Mouse (Mus musculus) kidney, postnatal 0 days (tissue): ENCODE measurements at regions not wholly inside any gene's neighbourhood (a gene's known extent, or its start where the extent isn't known, plus 50 kb on each side); places are given as distances from the start of the nearest gene placed in this dataset.

Experiments
- ATAC-seq: fragments of 200-750 bp; cut with Nextera tagmentation; replicated peaks from 2 replicates; pipeline ENCODE4 v1.8.0; 2017; ENCODE audit warnings: low read depth, moderate number of reproducible peaks, moderate TSS enrichment, moderate library complexity; ENCODE audit not compliant: low FRiP score
- DNase-seq: peaks from one replicate; pipeline ENCODE4 v3.0.0-alpha.2; 2016; ENCODE audit warnings: low spot score
- H3K27ac ChIP-seq: fragments of 300-500 bp; sonication (generic); 2 replicates; pipeline ENCODE4 v1.5.1; 2014; ENCODE audit warnings: mild to moderate bottlenecking
- H3K27me3 ChIP-seq: fragments of 300-500 bp; sonication (generic); 2 replicates; pipeline ENCODE4 v1.6.1; 2014; ENCODE audit warnings: low read length, mixed read lengths; ENCODE audit not compliant: insufficient read depth
- H3K36me3 ChIP-seq: fragments of 300-500 bp; sonication (generic); 2 replicates; pipeline ENCODE4 v1.6.1; 2014; ENCODE audit warnings: low read length, mixed read lengths; ENCODE audit not compliant: insufficient read depth
- H3K4me1 ChIP-seq: fragments of 300-500 bp; sonication (generic); replicated peaks from 2 replicates; pipeline ENCODE4 v1.6.1; 2014; ENCODE audit warnings: antibody characterized with exemption, low read length, mixed read lengths; ENCODE audit not compliant: insufficient read depth
- H3K4me2 ChIP-seq: fragments of 300-500 bp; sonication (generic); 2 replicates; pipeline ENCODE4 v1.6.1; 2014; ENCODE audit warnings: mild to moderate bottlenecking, low read length, moderate library complexity, mixed read lengths
- H3K4me3 ChIP-seq: fragments of 300-500 bp; sonication (generic); replicated peaks from 2 replicates; pipeline ENCODE4 v1.5.1; 2014; ENCODE audit warnings: low read depth, low read length
- H3K9ac ChIP-seq: fragments of 300-500 bp; sonication (generic); 2 replicates; pipeline ENCODE4 v1.6.1; 2014; ENCODE audit warnings: low read depth, low read length
- H3K9me3 ChIP-seq: fragments of 300-500 bp; sonication (generic); replicated peaks from 2 replicates; pipeline ENCODE4 v1.6.1; 2016; ENCODE audit warnings: low read length, inconsistent platforms, mixed read lengths
- CTCF ChIP-seq: IDR thresholded peaks from 2 replicates; pipeline ENCODE4 v1.5.1; 2016; ENCODE audit warnings: antibody characterized with exemption, low read depth, mild to moderate bottlenecking, moderate library complexity
- WGBS: fragments of 180-500 bp; shearing (Covaris S2); extraction: QIAGEN DNeasy Blood & Tissue Kit; methylation state at CpG from one replicate; pipeline ENCODE4 v1.1.7; 2014; 5-methylcytosine and 5-hydroxymethylcytosine counted together

DNA sequence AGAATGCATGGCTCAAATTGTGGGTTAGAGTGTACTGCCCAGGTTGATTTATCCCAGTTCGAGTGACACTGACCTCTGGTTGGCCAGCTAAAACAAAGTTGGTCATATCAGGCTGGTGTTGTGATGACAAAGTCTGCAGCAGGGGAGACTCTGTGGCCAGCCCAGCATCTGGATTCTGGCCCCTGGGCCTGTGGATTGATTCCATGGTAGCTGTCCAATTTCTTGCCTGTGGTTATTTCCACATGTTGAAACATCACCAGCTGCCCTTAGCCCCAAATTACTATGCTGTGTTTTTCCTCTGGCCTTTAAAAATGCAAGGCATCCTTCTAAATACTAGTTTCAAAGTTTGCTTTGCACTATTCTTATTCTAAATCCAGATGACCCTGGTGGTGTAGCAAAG is 346.8 kb upstream of the Gm21798 start:
- WGBS = 56% methylated on average over 1 of the region's 1 CpGs
- no peak for TF ChIP-seq CTCF
- H3K27me3 ChIP-seq = no peaks in the 10 kb centered on the region
- no peaks in the 10 kb centered on the region for H3K36me3 ChIP-seq
- no peak overlapping the region for H3K27ac ChIP-seq
- ATAC-seq (no peak), DNase-seq (no peak)
- H3K4me2 ChIP-seq = no peak overlapping the region
- no peaks in the 10 kb centered on the region for H3K4me1 ChIP-seq
- no peaks in the 10 kb centered on the region for H3K9me3 ChIP-seq
- no peak overlapping the region for H3K9ac ChIP-seq
- no peak overlapping the region for H3K4me3 ChIP-seq

DNA sequence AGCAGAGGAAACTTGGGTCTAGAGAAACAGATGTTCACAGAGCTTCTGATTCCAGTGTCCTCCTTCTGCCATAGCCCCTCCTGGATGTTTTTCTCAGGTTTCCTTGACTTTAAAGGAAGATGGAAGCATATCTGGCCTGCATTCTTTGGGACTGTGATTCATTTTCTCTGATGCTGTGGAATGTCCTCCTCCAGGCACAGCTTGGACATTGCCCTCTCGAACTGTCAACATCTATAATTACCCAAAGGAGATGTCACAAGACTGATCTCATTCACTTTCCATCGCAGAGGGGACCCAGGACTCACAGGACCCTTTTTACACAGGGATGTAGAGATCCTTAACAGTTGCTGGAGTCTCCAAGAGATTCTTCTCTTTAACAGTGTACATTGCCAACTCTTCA is 345.9 kb upstream of the Gm21798 start:
- Histone ChIP-seq H3K27ac (no peak overlapping the region), H3K9ac (no peak overlapping the region), H3K36me3 (no peaks in the 10 kb centered on the region), H3K4me1 (no peaks in the 10 kb centered on the region), H3K9me3 (no peaks in the 10 kb centered on the region), H3K4me2 (no peak overlapping the region), H3K27me3 (no peaks in the 10 kb centered on the region), H3K4me3 (no peak overlapping the region)
- ATAC-seq (no peak), DNase-seq (peak; percentile 4)
- TF ChIP-seq CTCF = no peak
- 50% methylated on average over 2 of the region's 2 CpGs for WGBS

DNA sequence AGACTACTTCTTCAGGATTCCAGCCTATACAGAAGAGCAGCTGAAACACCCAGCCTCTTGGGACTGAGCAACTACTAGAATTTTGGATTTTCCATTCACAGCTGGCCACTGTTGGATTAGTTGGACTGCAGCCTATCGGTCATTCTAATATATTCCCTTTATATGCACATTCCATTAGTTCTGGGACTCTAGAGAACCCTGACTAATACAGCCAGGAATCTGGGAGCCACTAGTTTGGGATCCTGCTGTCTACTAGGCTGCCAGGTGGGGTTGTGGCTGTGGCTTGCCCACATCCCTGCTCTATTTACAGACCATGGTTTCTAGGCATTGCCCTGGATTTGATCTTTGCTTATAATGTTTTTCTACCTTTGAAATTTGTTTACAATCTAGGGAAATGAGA is 343.3 kb upstream of the Gm21798 start:
- Histone ChIP-seq H3K4me2 (no peak overlapping the region), H3K9me3 (no peaks in the 10 kb centered on the region), H3K9ac (no peak overlapping the region), H3K36me3 (no peaks in the 10 kb centered on the region), H3K4me3 (no peak overlapping the region), H3K27ac (no peak overlapping the region), H3K27me3 (no peaks in the 10 kb centered on the region), H3K4me1 (no peaks in the 10 kb centered on the region)
- DNase-seq (no peak), ATAC-seq (no peak)
- TF ChIP-seq CTCF = no peak
- 93% methylated on average over 1 of the region's 1 CpGs for WGBS

DNA sequence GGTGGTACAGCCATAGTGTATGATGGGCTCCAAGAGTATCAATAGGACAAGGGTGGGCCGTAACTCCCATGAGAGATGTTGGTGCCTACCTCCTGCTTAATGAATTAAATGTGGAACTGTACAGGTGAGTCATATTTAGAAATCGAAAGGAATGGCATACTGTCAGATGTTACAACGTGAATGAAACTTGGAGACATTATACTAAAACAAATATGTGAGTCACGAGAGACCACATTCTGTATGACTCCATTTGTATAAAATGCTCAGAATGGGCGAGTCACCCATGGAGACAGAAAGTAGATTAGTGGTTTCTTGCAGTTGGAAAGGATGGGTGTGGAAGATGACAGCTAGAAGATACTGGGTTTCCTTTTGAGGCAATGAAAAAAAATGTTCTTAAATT is 340.4 kb upstream of the Gm21798 start:
- 87% methylated on average over 5 of the region's 5 CpGs for WGBS
- Histone ChIP-seq H3K27ac (no peak overlapping the region), H3K9ac (no peak overlapping the region), H3K4me1 (no peaks in the 10 kb centered on the region), H3K36me3 (no peaks in the 10 kb centered on the region), H3K4me2 (no peak overlapping the region), H3K9me3 (no peaks in the 10 kb centered on the region), H3K27me3 (no peaks in the 10 kb centered on the region), H3K4me3 (no peak overlapping the region)
- DNase-seq = no peak
- no peak for ATAC-seq
- TF ChIP-seq CTCF = no peak

DNA sequence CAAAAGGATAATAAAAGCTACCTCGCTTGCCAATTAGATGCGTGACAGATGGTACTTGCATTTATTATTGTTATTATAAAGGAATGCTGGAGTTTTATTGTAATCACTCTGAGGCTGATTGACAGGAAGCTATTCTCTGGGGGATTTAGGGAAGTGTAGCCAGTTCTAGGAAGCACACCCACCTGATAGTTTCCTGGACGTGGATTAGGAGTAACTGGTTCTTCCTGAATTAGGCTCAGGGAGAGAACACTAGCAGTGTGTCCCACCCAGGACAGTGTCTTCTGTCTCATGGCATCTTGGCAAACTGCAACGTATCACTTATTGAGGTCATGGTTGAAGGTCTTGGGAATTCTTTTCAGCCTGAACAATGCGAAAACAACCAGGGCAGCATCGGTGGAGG is 336.9 kb upstream of the Gm21798 start:
- H3K27ac ChIP-seq = no peak overlapping the region
- H3K4me2 ChIP-seq = no peak overlapping the region
- 60% methylated on average over 6 of the region's 6 CpGs for WGBS
- no peaks in the 10 kb centered on the region for H3K4me1 ChIP-seq
- no peaks in the 10 kb centered on the region for H3K36me3 ChIP-seq
- H3K27me3 ChIP-seq = no peaks in the 10 kb centered on the region
- DNase-seq (no peak), ATAC-seq (no peak)
- no peak overlapping the region for H3K9ac ChIP-seq
- no peak for TF ChIP-seq CTCF
- no peak overlapping the region for H3K4me3 ChIP-seq
- H3K9me3 ChIP-seq = no peaks in the 10 kb centered on the region

DNA sequence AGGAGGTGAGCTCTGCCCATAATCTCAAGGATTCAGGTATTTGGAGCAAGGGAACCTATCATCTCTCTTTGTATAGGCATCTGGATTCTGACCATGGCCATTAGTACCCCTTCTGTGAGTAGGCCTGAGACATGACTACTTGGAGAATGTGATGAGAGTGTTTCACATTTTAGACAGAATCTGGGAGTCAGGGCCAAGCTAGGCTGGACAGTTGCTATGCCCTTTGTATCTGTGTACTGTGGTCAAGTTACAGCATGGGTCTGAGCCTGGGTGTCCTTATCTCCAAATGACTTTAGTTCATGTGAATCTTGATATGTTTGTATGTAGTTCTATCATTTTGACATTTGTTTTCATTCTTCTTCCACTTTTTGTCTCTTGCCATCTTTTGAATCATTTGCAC is 336.3 kb upstream of the Gm21798 start:
- DNase-seq (no peak), ATAC-seq (no peak)
- no peak for TF ChIP-seq CTCF
- H3K9me3 ChIP-seq = no peaks in the 10 kb centered on the region
- H3K9ac ChIP-seq = no peak overlapping the region
- no peak overlapping the region for H3K4me3 ChIP-seq
- H3K36me3 ChIP-seq = no peaks in the 10 kb centered on the region
- H3K4me1 ChIP-seq = no peaks in the 10 kb centered on the region
- no peaks in the 10 kb centered on the region for H3K27me3 ChIP-seq
- no peak overlapping the region for H3K27ac ChIP-seq
- no peak overlapping the region for H3K4me2 ChIP-seq

DNA sequence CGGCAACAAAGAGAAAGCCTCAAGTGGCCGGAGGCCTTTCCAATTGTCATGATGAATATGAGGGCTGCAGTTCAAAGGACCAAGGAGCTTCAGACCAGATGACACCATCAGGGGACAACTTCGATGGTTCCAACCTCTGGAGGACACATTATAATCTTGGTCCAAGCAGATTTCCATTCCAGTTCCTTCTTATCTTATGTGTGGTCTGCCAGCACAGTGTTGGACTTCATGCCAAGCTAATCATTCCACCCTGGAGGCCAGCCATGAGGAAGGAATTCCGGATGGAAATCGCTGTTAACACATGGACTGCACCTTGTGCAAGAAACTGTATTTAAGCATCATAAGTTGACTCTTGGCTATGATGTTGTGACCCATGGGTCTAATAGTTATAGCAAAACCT is 334.5 kb upstream of the Gm21798 start:
- no peak overlapping the region for H3K27ac ChIP-seq
- no peak for TF ChIP-seq CTCF
- DNase-seq = no peak
- H3K4me2 ChIP-seq = no peak overlapping the region
- no peaks in the 10 kb centered on the region for H3K9me3 ChIP-seq
- no peaks in the 10 kb centered on the region for H3K27me3 ChIP-seq
- H3K4me3 ChIP-seq = no peak overlapping the region
- WGBS = 88% methylated on average over 5 of the region's 5 CpGs
- no peaks in the 10 kb centered on the region for H3K36me3 ChIP-seq
- ATAC-seq = no peak
- H3K9ac ChIP-seq = no peak overlapping the region
- H3K4me1 ChIP-seq = no peaks in the 10 kb centered on the region
